Mouse (Mus musculus): ENCODE results near the gene Lin52.

GRCm38 (mm10) chr12:84523728-84524127 lies 72.5 kb downstream of the Lin52 start:
- TF ChIP-seq CTCF (IDR thresholded peaks at IDR 0.05; ENCODE audit: insufficient read depth, low read depth, low read length) (no peak), POLR2A (IDR thresholded peaks at IDR 0.05; ENCODE audit: insufficient read depth, low read depth, low read length) (no peak)
